In genomic region chr2:50704297-50704696, GRCm38 (mm10) we compare ENCODE assay signal across 9 mouse cellular contexts.
DNase-seq lines count a peak whose midpoint lies in the region; ATAC-seq and TF ChIP-seq lines count a peak whose summit lies in the region.
"Had no signal": no experiment of that assay in that cellular context is flagged by ENCODE, and none has a peak within 500 bp of the region (broad histone marks: within the 10 kb centered on the region; RNA-seq: fewer than 3 reads in every experiment).

No protein-coding gene starts in this region.

- 0 out of 2 replicates have a peak overlapping the region, but pooled peaks have one; percentile 29 for H3K27ac ChIP-seq in heart, embryonic 11.5 days (ENCODE audit: low read depth, low read length)
- H3K27ac ChIP-seq in kidney, embryonic 16.5 days (ENCODE audit: low read length), result 0 out of 2 replicates have a peak overlapping the region, but pooled peaks have one; percentile 3
- no peak overlapping the region for H3K27ac ChIP-seq in midbrain, embryonic 15.5 days
- H3K27ac ChIP-seq: hindbrain, embryonic 15.5 days had no signal

- H3K9me3 ChIP-seq in heart, embryonic 11.5 days (replicated peaks; ENCODE audit: control insufficient read depth, low read length), result no peaks in the 10 kb centered on the region
- no peaks in the 10 kb centered on the region for H3K9me3 ChIP-seq in kidney, embryonic 16.5 days (ENCODE audit: low read length)
- H3K9me3 ChIP-seq in midbrain, embryonic 15.5 days, result no peaks in the 10 kb centered on the region
- H3K9me3 ChIP-seq: hindbrain, embryonic 15.5 days had no signal

- no peak overlapping the region for H3K4me2 ChIP-seq in heart, embryonic 11.5 days
- H3K4me2 ChIP-seq in kidney, embryonic 16.5 days (replicated peaks; ENCODE audit: low read depth, low read length), result no peak overlapping the region
- H3K4me2 ChIP-seq in midbrain, embryonic 15.5 days, result no peak overlapping the region
- H3K4me2 ChIP-seq: hindbrain, embryonic 15.5 days had no signal

- no peak for TF ChIP-seq CTCF in lung, adult 2 months (IDR thresholded peaks at IDR 0.05; ENCODE audit: insufficient read depth, low read length)

- H3K27me3 ChIP-seq in heart, embryonic 11.5 days (ENCODE audit: control insufficient read depth, insufficient read depth, low read length), result no peaks in the 10 kb centered on the region
- H3K27me3 ChIP-seq in kidney, embryonic 16.5 days (ENCODE audit: insufficient read depth, low read length), result no peaks in the 10 kb centered on the region
- H3K27me3 ChIP-seq in midbrain, embryonic 15.5 days (replicated peaks), result no peaks in the 10 kb centered on the region
- H3K27me3 ChIP-seq: hindbrain, embryonic 15.5 days had no signal

- H3K36me3 ChIP-seq in heart, embryonic 11.5 days (ENCODE audit: control insufficient read depth, insufficient read depth, low read length), result no peaks in the 10 kb centered on the region
- H3K36me3 ChIP-seq in kidney, embryonic 16.5 days (ENCODE audit: insufficient read depth, low read length), result no peaks in the 10 kb centered on the region
- no peaks in the 10 kb centered on the region for H3K36me3 ChIP-seq in midbrain, embryonic 15.5 days (replicated peaks)
- H3K36me3 ChIP-seq: hindbrain, embryonic 15.5 days had no signal

- H3K4me1 ChIP-seq in lung, adult 2 months (ENCODE audit: control insufficient read depth, insufficient read depth, low read length), result no peaks in the 10 kb centered on the region
- H3K4me1 ChIP-seq in heart, embryonic 11.5 days (ENCODE audit: control insufficient read depth, insufficient read depth, low read length), result 0 out of 2 replicates have a peak, but pooled peaks cover 5% of the 10 kb centered on the region
- H3K4me1 ChIP-seq in kidney, embryonic 16.5 days (ENCODE audit: insufficient read depth, low read length), result peaks cover 14% of the 10 kb centered on the region
- peaks cover 12% of the 10 kb centered on the region for H3K4me1 ChIP-seq in midbrain, embryonic 15.5 days

- peak; percentile 30 to 52 for DNase-seq in lung, adult 18-20 months
- no peak for DNase-seq in lung, adult 2 months
- DNase-seq in yolk sac, embryonic 10.5 days (ENCODE audit: low spot score), result peak; percentile 56
- DNase-seq in right cerebral cortex, postnatal 25 days, result no peak

- no peak overlapping the region for H3K4me3 ChIP-seq in lung, adult 2 months (replicated peaks; ENCODE audit: extremely low read depth, low read depth, low read length)
- no peak overlapping the region for H3K4me3 ChIP-seq in heart, embryonic 11.5 days (ENCODE audit: low read depth, low read length)
- no peak overlapping the region for H3K4me3 ChIP-seq in kidney, embryonic 16.5 days (ENCODE audit: low read length)
- H3K4me3 ChIP-seq in midbrain, embryonic 15.5 days, result no peak overlapping the region
- H3K4me3 ChIP-seq: hindbrain, embryonic 15.5 days had no signal

- no peak for ATAC-seq in heart, embryonic 11.5 days (replicated peaks; ENCODE audit: insufficient number of reproducible peaks, low FRiP score, low TSS enrichment)
- ATAC-seq in kidney, embryonic 16.5 days (ENCODE audit: low FRiP score, low TSS enrichment), result peak; percentile 57; the same call in 1 of the 2 replicates
- no peak for ATAC-seq in midbrain, embryonic 15.5 days (replicated peaks)
- ATAC-seq: midbrain, embryonic 16.5 days had no signal

- 43% methylated on average over 3 of the region's 3 CpGs for WGBS in lung, adult 2 months
- WGBS in heart, embryonic 11.5 days (ENCODE audit: insufficient replicate concordance), result 36% methylated on average over 3 of the region's 3 CpGs
- 18% methylated on average over 3 of the region's 3 CpGs for WGBS in kidney, embryonic 16.5 days
- 66% methylated on average over 3 of the region's 3 CpGs for WGBS in midbrain, embryonic 15.5 days

- TF ChIP-seq POLR2A in lung, adult 2 months (IDR thresholded peaks at IDR 0.05; ENCODE audit: borderline replicate concordance, extremely low read depth, low read depth, low read length), result no peak

- H3K9ac ChIP-seq in heart, embryonic 11.5 days (ENCODE audit: low read depth, low read length), result no peak overlapping the region
- no peak overlapping the region for H3K9ac ChIP-seq in kidney, embryonic 16.5 days (replicated peaks; ENCODE audit: low read length)
- no peak overlapping the region for H3K9ac ChIP-seq in midbrain, embryonic 15.5 days
- H3K9ac ChIP-seq: hindbrain, embryonic 15.5 days had no signal

Comparison
In these comparisons a context has a peak if more than half of its experiments do, and no peak if none do; other contexts are left out.
1. DNase-seq: peak in lung, adult 18-20 months (2 of 2) and yolk sac, embryonic 10.5 days (single experiment); none in lung, adult 2 months (single experiment) and right cerebral cortex, postnatal 25 days (single experiment).